Mouse (Mus musculus) frontal cortex, adult 2 months (tissue): Measurements from ENCODE around the gene Fam228a. TPM values are rescaled to one million over a fixed set of nuclear protein-coding genes. Genes with fewer than 3 reads are reported as not detected.

Experiments
- polyA plus RNA-seq: library from polyadenylated mRNA; depleted of rRNA; stranded (reverse); fragments of >200 nt; gene quantifications from 2 replicates; pipeline ENCODE4 v1.2.3, GENCODE M21; 2012; rRNA removed

The Fam228a gene
- polyA plus RNA-seq, 1 experiment: 5.1 TPM

Other genes with a start within 250 kb of the Fam228a start
- gene Itsn2, start 145.8 kb downstream of the Fam228a start, polyA plus RNA-seq: 40.2 and 47.4 TPM in 2 replicates
- not detected in 2 replicates for gene Gm3625, start 145.5 kb downstream of the Fam228a start, polyA plus RNA-seq
- 12.0 and 14.4 TPM in 2 replicates for gene Pfn4, start 30.6 kb upstream of the Fam228a start, polyA plus RNA-seq
- gene Fam228b, start 30.8 kb upstream of the Fam228a start, polyA plus RNA-seq: 7.3 and 8.5 TPM in 2 replicates
- gene Sf3b6, start 79.1 kb upstream of the Fam228a start, polyA plus RNA-seq: 94.2 and 94.4 TPM in 2 replicates
- gene Fkbp1b, start 103.2 kb upstream of the Fam228a start, polyA plus RNA-seq: 97.3 and 112 TPM in 2 replicates
- gene Wdcp, start 104.9 kb upstream of the Fam228a start, polyA plus RNA-seq: 9.5 and 10.8 TPM in 2 replicates
- gene Mfsd2b, start 135.9 kb upstream of the Fam228a start, polyA plus RNA-seq: 2.4 and 2.6 TPM in 2 replicates
- gene Ubxn2a, start 169.3 kb upstream of the Fam228a start, polyA plus RNA-seq: 21.6 and 26.3 TPM in 2 replicates
- 11.2 and 12.1 TPM in 2 replicates for gene Atad2b, start 178.9 kb upstream of the Fam228a start, polyA plus RNA-seq